Mouse (Mus musculus) stomach, postnatal 0 days (tissue): ENCODE measurements around the gene Ccdc27.

Experiments
- CTCF ChIP-seq: IDR thresholded peaks from 2 replicates; pipeline ENCODE4 v1.5.1; 2016; ENCODE audit warnings: antibody characterized with exemption, low read depth, mild to moderate bottlenecking, moderate library complexity
- EP300 ChIP-seq: optimal IDR thresholded peaks from 2 replicates; pipeline ENCODE3; 2016; ENCODE audit warnings: antibody characterized with exemption

- TF ChIP-seq CTCF, result no peak
- no peak for TF ChIP-seq EP300
These were observed 43.4 kb upstream of the Ccdc27 start for GRCm38 (mm10) chr4:154085856-154086255.
